Mouse (Mus musculus): ENCODE measurements around the gene Cpz.

Cpz gene

DNA sequence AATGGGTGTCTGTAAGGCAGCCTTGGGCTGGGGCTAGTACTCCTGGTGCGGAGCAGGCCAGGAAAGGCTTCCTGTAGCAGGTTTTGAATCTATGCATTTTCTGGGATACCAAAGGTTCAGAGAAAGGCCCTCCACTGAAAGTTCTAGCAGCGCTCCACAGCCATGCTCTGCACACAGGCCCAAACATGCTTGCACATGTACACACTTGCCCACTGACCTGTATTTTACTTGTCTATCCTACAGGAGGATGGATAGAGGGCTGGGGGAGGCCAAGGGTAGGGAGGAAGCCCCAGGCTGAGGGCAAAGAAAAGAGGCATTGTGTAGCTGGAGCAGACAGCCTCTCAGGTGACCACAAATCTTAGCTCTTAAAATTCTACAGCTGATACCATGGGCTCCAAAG lies 1.1 kb downstream of the Cpz start:
- no peak for DNase-seq

DNA sequence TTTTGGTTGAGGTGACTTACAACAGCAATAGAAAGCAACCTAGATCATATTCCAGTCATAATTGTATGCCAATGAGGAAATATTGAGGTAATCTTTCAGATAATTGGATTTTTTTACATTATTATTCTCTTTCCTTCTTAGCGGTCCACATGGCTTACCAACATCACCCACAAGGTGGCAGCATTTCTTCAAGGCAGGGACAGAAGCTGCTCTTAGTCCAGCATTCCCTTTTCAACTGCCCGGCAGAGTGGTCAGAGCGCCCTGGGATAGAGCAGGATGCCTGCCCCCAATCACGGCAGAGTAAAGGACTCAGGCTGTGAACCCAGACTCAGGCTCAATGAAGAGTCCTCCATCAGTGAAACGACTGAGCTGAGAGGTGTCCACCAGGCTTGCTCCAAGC lies 1.8 kb downstream of the Cpz start:
- peak; percentile 35 for DNase-seq

DNA sequence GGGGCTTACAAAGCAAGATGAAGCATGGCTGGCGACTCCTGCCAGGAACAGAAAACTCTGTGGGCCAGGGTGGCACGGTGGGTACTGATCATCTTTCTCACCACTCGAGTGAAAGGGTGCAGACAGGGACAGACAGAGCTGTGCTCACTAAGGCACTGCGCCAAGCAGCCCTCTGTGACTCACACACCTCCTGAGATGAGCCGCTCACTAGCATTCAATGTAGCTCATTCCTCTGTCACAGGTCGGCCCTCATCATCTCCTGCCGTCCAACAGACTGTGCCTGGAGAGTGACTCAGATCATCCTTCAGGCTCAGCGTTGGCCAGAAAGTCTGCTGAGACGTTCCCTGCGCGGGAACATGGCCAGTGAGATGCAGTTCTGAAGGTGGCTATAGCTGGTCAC lies 8.7 kb downstream of the Cpz start:
- DNase-seq, result no peak

DNA sequence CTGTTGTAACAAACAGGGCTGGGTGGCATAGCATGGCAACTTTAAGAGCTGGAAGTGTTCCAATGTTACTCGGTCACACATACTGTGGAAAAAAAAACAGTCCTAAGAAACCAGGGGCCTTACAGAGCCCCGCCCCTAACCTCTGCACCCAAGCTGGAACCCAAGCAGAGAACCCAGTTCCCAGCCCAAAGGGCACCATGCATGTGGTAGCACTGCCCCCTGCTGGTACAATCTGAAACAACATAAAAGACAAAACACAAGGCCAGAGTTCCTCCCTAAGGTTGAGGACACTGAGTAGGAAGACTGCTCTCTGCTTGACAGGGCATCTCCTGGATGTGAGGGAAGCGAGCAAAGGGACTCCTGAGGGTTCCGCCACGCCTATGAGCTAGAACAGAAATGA lies 14.9 kb downstream of the Cpz start:
- DNase-seq, result peak; percentile 33

DNA sequence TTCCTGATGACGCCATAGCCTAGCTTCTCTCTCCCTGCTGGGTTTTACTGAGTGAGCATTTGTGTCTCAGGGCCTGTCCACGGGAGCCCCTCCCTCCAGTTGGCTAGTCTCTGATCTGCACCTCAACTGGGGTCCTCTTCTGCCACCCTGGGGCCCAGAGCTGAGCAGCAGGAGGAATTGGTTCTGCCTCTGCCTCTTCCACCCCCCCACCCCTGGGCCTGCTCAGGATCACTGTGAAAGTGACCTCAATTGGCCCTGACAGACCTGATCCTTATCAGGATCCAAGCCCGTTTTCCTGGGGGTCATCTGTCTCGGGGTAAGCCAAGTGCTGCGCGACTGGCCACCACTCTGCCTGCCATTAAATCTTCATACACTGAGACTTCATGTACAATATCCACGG lies 20.5 kb downstream of the Cpz start:
- no peak for DNase-seq

DNA sequence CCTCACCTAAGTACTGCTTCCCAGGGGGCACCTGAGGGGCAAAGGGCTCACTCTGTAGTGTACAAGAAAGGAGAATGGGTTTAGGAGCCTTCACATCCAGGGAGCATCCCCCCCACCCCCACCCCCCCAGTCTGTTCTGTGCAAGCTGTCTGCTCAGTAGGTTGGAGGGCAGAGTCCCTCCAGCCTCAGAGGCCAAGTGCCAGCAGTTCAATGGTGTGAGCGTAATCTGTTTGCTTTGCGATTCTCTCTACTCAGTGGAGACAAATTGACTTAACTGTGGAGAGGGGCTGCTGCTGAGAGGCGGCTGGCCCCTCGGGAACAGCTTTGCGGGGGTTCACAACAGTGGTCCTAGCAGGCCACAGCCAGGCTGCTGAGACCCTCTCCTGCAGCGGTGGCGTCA lies 28.2 kb downstream of the Cpz start:
- no peak for DNase-seq

DNA sequence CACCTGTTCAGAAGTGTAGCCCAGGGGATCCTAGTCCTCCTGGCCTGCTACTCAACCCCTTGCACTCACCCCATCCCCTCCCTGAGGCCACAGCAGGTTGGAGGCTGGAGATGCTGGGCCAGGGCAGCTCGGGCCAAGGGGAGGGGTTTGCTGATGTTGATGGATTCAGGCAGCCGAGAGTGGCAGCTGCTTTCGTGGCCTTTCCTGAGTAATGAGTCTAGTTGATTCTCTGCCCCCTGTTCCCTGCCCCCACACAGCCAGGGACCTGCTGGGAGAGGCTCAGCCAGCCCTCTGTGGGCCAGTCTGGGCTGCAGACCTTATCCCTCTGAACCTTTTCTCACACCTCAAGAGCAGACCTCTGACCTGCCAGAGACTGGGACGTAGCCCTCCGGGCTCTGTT lies 29.5 kb downstream of the Cpz start:
- no peak for DNase-seq

DNA sequence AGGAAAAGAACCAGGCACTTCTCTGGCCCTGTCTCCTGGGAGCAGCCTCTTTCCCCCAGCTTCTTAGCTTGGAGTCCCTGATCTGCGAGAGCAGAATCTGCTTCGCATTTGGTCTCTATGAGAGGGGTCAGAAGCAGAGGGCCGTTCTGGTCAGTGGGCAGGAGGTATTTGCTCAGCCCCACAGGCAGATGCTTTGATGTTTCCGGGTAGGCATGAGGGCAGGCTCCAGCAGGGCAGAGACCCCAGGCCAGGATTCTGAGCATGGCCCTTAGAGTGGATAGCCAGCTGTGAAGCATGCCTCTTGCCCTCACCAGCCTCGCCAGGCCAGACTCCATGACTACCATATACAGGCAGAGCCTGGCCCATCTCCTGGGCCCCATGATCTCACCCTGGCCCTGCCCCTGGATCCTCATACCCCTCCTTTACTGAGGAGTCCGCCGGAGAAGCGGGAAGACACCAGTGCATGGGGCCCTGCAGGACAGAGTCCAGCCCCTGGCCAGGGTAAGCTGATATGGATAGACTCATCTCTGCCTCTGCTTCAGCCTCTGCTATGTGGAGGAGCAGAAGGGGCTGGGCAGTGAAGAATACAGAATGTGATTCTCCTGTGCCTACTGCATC lies 30.6 kb downstream of the Cpz start:
- DNase-seq, result no peak

DNA sequence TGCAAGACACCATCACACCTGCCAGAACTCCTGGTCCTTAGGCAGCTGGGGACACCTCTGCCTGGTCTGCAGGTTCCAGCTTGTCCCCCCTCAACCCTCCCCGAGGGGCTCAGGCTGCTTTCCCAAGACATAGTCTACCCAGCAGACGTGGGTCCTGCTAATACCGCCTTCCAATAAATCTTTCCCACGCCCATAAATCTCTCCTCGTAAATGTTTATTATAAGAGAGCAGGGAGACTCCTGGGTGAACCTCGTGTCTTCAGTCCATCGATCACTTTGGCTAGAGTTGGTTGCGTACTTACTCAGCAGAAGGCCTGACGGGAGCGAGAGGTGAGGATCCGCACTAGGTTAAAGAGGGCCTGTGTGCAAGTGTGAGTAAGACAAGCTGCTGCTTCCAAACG lies 31.7 kb downstream of the Cpz start:
- DNase-seq, result no peak

DNA sequence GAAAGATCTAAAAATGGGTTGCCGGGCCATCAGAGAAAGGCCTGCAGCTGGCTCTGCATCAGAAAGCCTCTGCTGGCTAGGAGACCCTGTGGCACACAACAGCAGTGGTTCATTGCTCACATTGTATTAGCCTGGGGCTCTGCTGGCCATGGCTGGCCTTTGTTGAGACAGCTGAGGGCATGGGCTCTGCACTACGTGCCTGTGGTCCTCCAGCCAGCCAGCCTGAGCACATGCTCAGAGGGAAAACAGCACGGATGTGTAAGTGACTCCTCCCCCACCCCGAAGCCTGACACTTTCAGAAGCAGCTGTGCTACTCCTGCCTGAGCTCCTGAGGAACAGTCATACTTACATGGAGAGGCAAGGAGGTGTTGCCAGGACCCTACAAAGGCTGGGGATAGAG lies 46.0 kb downstream of the Cpz start:
- no peak for DNase-seq

DNA sequence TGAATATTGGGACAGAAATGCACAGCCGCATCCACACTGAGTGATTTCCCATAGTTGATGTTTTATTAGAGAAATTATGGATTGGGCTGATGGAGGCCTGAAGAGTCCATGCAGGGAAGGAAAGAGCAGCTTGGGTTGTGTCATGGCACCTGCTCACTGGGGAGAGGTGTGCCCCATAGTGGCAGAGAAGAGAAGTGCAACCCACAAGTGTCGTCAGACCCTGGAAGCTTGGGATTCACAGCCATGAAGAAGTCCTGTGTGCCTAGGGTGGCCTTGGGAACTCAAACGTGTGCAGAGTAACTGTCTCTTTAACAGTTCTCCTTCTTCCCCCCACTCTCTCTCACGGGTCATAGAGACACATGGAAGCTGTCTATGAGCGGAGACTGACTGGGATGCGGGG lies 50.3 kb downstream of the Cpz start:
- no peak for DNase-seq

DNA sequence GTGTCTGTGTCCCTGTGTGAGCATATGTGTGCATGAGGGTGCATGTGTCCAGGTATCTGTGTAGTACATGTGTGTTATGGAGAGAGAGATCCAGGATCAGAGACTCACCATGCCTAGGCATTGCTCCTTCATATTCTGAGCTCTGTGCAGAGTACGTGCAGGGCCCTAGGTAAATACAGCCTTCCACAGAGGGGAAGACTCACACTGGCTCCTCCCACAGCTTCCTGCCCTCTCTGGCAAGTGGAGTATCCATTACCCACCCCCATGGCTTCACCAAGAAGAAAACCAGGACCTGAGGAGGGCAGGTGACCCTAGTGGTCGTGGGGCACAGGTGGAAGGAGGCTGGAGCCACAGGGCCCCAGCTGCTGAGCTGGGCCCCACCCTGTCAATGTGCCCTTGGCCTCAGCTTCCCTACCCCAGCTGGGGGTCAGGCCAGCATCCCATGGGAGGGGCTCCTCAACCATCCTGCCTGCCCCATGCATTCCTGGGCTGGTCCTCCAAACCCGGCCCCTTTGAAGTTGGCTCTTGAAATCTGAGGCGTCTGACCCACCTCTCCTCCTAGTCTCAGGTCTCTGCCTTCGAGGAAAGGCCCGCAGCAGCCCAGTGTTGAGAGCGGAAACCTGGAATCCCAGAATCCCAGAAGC lies 54.5 kb downstream of the Cpz start:
- DNase-seq, result no peak

DNA sequence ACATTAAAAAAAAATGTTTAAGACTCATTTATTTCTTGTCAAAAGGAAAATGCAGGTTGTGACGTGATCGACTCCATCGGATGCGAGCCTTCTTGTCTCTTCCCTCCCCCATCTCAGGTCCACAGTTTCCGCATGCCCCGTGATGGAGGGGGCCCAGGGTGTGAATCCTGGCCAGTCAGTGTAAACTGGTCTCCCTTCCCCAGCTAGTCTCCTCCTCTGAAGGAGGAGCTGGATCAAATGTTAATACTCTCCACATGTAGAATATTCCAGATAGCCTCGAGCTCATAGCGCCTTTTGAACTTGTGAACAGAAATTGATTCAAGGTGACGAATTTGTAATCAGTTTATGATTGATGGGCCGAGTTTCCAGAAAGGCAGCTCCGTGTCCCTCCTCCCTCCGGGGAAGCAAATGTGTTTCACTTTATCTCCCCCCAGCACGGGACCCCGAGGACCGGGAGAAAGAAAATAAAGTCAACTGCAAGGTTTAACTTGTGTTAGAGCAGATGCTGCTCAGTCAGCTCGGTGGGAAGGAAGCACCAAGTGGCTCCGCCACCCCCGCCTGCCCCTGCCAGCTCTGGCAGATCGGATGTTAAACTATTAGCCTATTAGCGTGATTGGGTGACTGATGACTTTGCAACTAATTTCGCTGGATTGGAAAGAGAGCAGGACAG lies 59.4 kb downstream of the Cpz start:
- DNase-seq, result no peak

DNA sequence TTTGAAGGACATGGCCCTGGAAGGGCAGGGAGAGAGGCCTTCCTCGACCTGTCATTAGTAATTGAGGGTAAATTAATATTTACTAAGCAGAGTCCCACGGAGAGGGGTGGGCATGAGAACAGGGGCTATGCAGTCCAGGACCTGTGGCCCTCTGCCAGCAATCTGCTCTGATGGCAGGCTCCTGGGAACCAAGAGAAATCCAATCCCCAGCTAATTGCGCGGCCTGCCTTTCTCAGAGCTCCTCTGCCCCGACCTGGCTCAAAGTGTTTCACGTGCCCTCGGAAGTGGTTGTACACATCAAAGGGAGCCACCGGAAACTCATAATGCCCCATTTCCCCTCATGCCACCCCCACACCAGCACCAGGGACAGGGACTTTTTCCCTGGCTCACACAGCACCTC lies 63.4 kb downstream of the Cpz start:
- no peak for DNase-seq

DNA sequence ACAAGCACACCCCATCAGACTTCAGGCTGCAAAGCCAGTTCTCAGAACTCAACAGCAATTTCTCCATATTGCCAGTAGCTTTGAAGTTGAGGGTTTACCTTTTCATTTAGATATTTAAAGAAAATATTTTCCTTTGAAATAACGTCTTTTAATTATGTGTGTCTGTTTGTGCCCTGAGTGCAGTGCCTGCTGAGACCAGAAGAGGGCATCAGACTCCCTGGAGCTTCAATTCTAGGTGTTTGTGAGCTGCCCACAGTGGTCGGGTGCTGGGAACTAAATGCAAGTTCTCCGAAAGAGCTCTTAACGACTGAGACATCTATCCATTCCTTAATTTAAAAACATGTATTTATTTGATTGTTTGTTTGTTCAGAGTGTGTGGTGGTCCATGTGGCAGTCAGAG lies 65.7 kb downstream of the Cpz start:
- DNase-seq, result no peak

DNA sequence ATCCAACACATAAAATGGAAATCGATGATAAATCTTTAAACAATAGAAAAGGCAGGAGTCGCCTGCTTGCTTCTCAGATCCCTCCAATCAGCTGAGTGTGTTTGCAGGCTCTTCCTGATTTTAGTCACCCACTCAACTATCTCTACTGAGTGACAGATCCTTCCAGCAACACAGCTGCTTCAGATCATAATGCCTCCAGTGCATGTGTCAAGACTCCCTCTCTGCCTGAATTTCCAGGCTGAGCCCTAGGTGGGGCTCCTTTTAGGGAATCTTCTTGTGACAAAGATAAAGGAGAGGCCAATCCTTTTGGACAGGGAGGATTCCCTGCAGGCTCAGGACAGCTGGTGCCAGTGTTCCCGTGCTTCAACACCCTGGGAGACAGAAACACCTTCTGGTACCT lies 67.2 kb downstream of the Cpz start:
- DNase-seq, result no peak

DNA sequence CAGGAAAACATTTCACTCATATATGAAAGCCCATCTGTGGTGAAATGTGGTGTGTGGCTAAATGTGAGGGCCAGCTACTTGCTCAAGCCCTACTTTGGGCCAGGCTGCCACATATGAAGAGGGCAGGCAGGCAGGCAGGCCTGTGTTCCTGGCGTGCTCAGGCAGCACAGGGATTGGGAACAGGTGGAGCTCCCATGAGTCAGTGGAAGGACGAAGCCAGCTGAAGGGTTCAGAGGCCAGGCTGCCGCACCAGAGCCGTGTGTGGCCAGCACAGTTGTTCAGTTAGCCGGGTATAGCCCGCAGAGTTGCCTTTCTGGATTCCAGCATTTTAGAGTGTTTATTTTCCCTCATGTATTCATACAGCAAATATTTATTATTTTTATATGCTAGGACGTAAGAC lies 68.1 kb downstream of the Cpz start:
- DNase-seq, result no peak

DNA sequence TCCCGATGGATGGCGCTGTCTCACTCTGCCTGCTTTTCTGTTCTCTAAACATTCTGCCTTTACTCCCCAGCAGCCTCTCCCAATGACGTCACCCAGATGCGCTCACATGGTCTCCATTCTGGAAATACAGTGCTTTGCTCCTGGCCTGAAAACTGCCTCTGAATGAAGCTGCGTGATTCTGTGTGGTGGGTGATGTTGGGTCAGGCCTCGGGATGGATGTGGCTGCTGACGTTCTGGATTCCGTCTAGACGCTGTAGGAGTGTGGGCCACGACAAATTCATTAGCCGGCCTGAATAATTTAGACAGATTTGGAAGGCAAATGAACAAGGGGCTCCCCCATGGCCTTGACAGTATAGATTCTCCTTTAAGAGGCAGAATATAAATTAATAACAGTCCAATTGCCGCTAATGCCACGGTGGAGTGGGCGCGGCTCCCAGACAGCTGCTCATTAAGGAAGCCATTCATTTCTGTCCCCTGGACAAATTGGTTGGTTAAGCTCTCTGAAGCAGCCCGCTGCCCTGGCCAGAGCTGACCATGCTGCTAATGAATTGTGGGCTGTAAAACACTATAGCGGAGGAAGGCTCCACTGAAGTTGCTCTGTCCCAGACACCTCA lies 71.2 kb downstream of the Cpz start:
- DNase-seq, result peak; percentile 17
